Mouse (Mus musculus) mature B cell (primary cell): ENCODE results near the gene Limd2.
"Not testable (repeated sequence)": the region's sequence is repeated elsewhere in the genome, so short reads cannot be mapped to it uniquely, and the experiment has no call there.

Experiments used
- in situ Hi-C: fragments of 300-500 bp; cut with MboI; formaldehyde crosslinking; loops from 2 replicates; pipeline ENCODE4 v1.14.3; 2019

Limd2 gene

DNA sequence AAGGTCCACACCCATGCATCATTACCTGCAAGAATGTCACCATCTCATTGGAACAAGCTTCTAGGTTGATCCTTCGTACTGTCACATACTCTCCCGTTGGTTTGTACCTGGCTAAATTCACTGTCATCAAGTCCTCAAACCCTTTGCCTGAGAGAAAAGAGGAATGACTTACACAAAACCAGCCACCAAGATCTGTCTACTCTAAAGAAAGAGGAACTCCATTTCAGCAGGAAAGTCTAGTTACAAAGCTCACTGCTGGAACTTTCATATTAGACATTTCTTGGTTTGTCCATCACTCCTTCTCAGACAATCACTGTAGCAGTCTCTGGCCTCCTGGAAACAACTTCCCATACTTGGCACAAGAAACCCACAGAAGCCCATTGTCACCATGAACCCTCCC, 12.6 kb upstream of the Limd2 start:
- in situ Hi-C loops = no loop called here

- in situ Hi-C loops = no loop called here
These were observed 10.1 kb upstream of the Limd2 start for GRCm38 (mm10) chr11:106170807-106171206.

- in situ Hi-C loops = no loop called here
These were observed 6.8 kb upstream of the Limd2 start for GRCm38 (mm10) chr11:106167435-106167834.

DNA sequence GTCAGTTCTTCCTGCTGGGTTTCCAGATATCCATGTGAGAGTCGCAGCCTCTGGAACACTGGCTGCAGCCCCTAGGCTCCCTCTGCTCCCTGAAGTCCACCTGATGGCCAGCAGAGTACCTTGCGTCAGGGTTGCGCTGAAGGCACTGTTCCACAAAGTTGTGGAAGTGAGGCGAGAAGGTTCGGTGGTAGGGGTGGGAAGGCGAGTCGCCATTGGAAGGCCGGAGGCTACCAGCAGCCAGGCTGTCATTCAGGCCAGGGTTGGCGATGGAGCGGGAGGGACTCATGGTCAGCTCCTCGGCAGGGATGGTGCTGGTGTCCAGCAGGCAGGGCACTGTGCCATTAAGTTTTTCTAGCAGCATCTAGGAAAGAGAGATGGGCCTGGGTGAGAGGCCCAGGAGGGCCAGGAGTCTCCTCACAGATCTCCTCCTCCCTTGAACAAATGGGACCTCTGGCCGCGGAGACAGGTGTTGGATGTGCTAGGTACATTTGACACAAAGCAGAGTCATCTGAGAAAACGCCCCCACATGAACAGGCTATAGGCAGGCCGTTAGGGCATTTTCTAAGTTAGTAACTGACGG, 4.0 kb upstream of the Limd2 start:
- in situ Hi-C loops = no loop called here

DNA sequence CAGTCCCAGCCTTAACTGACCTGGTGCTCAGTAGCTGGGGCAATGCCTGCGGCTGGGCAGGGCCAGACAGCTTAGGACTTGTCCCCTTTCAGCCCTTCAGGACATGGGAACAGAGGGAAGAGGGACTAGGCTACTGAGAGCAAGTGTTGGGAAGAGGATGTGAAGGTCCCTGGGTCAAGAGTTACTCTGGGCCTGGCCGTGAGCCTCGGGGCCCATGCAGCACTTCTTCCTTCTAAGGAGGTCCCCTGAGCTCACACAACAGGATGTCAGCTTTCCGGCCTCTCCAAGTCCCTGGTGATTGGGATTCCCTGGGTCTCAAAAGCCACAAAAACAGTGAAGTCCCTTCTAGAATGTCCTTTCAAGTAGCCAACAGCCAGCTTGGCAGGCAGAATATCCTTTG, 2.9 kb upstream of the Limd2 start:
- in situ Hi-C loops = no loop called here

DNA sequence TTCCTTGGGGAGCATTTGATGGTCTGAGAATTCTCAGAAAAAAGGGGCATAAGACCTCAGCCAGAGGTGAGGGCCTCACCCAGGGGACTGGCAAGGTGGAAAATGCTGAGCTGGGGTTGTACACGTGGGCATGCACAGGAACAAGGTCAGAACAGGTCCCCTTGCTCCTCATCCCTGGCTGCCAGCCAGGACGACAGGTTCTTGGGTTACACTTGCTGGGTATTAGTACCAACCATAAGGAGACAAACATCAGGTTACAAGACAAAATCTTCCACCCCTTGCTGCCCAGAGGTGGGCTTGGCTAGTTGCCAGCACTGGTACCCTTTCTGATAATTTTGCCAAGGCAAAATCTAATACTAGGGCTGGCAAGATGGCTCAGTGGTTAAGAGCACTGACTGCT, 1.6 kb upstream of the Limd2 start:
- in situ Hi-C loops = no loop called here

DNA sequence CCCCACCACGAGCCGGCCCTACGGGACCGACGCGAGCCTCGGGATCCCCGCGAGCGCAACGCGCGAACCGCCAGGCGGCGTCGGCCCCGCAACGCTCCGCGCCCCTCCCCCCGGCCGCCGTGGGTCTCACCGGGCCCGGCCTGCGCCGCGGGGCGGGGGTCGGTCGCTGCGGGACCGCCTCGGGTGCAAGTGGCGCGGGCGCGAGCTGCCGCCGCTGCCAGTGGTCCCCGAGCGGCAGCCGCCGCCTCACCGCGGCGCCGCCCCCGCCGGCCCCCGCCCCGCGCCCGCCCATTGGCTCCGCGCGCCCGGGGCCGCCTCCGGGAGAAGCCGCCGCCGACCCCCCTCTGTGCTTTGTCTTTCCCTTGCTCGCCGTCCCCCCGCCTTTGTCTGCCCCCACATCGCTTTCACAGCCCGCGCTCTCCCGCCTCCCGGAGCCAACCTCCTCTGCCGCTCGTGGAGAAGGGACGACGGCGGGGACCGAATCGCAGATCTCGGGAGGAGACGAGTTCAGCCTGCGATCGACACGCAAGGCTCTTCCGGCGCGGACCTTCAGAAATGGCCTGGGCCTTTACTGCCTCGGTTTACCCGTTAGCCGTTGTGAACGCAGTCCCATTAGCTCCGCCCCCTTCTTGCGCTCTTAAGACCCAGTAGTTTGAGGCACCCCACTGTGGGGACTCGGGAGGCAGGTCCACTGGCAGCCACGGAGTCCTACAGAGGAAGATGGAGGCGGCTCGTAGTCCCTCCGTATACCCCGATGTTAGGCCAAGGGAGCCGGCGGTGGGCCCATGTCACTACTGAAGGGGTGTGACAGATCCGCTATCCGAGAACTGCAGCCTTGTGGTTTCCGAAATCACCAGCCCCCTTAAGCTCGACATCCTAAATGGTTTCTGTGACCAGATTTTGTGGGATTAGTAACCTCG, 479 bp downstream of the Limd2 start:
- in situ Hi-C loops = no loop called here

GRCm38 (mm10) chr11:106159216-106159920, 1.3 kb downstream of the Limd2 start:
- in situ Hi-C loops = no loop called here

DNA sequence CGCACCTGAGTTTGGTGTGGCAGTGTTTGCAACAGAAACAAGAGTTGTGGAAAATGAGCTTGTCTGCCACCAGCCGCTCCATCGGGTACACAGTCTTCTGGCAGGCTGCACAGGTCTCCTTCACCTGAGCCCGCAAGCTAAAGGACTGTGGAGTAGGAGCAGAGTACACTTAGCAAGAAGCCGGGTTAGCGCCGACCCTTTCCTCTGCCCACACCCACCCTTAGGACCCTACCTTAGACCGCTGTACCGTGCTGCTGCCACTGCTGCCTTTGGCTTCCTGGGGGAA, 1.8 kb downstream of the Limd2 start:
- in situ Hi-C loops = no loop called here

DNA sequence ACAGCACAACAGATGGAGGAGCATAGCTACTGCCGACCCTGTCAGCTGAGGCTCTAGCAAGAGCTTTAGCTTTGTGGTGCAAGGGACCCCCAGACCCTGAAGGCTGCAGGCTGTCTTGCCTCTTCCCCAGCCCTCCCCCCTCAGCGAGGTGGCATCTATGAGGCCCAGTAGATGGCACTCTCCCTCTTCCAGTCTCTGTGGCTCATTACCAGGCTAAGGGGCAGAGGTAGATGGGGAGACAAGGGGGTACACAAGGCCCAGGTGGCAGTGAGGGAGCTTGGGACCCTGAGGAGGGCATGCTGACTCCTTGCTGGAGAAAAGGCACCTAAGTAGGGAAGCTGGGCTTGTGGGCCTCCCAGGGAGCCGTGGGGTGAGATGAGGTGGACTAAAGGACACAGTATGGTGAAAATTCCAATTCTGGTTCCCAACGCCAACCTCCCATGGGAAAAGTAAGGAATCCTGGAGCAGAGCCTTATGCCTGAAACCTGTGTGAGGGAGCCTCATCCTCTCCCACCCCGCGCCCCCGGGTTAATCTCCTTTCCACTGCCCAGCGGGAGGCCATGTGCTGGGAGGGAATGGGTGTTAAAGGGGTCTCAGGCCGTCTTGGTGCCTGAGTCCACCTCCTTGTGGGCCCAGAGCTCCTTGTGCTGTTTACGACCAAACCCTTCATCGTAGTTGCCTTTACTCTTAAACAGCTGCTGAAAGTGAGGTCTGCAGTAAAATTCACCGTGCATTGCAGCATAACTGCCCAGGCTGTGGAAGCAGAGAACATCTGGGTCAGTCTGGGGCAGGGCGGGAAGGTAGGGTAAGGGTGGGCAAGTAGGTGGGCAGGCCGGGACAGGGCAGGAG, 2.4 kb downstream of the Limd2 start:
- in situ Hi-C loops = no loop called here

DNA sequence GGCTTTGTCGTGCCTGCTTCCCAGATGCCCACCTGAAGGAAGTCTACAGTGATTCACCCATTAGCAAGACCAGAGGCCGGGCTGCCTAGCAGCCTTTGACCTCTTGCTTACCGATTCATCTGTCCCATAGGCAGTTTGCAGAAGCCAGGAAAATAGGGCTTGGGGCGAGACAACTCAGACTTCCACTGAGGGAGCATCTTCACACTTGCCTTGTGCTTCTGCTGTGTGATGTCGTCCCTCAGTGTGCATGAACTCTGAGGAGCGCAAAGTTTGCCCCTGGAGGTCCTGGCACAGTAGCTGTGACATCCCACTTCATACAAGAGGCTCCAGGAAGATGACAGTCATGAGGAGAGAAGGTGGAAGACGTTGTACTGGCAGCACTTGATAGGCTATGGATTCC, 3.5 kb downstream of the Limd2 start:
- in situ Hi-C loops = no loop called here

DNA sequence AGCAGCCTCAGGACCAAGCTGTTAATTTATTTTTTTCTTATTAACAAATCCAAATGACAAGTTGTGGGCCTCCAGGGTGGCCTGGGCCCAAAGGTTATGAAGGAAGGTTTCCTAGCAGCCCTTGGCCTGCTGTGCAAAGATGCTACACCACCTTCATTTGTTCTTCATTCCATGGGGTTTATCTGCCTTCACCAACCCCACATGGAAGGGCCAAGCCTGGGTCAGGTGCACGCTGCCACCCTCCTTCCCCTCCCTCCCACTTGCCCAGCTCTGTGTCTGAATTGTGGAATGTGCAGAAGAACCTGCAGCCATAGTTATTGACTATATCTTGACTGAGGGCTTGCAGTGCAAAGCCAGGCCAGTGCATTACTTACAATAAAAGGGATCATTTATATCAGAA, 4.4 kb downstream of the Limd2 start:
- in situ Hi-C loops = no loop called here

DNA sequence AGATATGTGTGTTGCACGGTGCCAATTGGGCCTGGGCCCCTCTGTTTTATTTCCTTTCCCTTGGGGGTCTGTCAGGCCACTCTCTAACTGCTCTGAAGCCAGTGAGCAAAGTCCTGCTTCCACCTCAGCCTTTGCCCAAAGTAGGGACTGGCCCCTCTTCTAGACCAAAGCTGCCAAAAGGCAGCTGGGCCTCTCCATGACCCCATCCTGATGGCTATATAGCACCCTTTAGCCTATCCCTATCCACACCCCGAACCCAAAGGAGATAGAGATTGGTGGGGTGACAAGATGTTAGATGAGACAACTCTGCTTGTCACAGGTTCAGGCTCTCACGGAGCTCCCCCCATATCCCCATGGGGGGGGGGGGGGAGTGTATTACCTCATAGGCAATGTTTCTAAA, 4.9 kb downstream of the Limd2 start:
- in situ Hi-C loops = no loop called here

DNA sequence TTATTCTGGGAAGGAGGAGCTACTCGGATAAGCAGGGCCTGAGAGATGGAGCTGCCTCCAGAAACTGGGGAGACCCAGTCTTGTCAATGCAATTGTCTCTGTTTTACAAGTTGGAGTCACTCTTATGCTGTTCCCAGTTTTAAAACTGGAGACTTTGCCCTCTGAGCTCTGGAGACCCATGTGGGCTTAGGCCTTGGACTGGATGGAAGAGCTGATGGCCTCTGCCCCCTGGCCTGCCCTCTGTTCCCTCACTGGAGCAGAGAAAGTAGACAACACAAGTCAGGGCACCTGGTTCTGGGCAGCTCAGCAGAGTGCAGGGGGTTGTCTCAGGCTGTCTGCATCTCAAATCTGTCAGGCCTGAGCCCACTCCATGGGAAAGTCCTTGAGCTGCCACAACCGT, 5.9 kb downstream of the Limd2 start:
- in situ Hi-C loops = no loop called here

- in situ Hi-C loops = no loop called here
These were observed 6.6 kb downstream of the Limd2 start for GRCm38 (mm10) chr11:106154091-106154490.

DNA sequence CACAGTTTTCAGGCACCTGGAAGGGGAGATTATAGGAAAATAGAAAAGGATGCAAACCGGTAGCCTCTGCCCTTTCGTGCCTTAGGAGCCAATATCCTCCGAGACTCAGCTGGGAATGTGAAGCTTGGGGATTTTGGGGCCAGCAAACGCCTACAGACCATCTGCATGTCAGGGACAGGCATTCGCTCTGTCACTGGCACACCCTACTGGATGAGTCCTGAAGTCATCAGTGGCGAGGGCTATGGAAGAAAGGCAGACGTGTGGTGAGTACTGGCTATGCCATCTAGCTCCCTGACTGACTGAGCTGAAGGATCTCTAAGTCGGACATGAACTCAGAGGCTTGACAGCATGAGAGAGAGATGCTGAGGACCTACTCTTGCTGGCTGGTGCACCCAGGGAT, 8.5 kb downstream of the Limd2 start:
- in situ Hi-C loops = no loop called here

DNA sequence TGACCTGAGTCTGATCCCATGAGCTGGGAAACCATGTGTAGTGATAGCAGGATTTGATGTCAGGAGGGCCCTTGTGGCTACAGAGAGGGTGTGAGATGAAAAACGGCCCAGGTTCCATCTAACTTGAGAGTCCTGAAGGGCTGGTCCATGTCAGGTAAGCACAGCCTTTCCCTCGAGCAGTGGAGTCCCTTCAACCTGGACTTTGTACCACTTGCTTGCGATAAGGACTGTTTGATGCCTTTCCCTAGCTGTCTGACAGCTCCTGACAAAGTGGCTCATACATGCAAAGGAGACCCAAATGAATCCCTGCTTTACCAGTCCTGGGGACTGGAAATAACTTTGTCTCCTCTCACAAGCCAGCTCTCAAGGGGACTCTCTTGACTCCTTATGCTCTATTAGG, 9.4 kb downstream of the Limd2 start:
- in situ Hi-C loops = no loop called here

DNA sequence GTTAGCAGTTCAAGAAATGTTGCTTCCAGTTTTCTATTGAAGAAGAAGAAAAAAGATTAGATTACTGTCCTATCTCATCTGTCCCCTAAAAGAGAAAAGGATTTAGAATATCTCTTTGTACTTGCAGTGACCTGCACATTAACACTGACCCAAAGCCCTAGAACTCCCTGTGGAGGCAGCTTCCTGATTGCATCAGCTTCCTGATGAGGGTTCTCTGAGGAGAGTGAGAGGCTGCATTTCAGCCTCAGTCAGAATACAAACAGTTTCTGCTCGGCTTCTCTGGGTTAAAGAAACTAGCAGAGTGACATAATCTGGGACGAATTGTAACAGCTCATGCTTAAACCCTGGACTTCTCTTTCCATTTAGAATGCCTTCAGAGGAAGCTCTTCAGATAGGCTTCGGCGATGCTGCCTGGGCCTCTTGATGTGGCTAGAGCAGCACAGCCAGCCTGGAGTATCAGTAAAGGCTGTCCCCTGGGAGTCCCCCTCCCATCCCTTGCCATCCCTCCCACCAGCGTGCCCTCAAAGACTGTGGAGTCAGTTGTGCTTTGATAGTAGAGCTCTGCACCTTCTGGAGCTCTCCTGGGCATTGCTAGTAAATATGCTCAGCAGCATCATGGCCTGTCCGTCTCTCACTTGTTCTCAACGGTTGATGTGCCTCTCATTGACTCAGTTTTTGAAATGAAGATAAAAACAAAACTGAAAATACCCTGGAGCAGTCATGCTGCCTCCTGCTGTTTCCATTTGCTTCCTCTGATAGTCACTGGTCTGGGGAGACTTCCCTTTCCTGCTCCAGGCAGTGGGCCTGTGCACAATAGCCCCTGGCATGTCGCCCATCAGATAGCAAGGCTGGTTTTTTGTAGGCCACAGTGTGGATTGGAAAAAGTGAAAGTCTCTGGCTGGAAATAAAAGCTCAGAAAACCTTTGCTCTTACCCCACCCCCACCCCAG, 25.8 kb downstream of the Limd2 start:
- in situ Hi-C loops = no loop called here

DNA sequence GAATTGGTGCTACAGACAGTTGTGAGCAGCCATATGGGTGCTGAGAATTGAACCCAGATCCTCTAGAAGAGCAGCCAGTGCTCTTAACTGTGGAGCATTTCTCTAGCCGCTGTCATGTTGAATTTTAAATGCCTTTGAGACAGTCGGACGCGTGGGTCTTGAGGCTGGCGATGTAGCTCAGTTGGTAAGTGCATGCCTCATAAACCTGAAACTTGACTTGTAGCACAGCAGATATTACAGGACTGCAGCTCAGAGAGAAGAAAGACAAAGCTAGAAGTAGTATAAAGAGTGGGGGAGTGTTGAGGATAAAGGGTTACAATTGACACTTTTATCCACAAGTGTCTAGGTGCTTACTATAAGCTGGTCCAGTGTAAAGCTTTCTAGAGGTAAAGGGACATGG, 28.1 kb downstream of the Limd2 start:
- in situ Hi-C loops = no loop called here

GRCm38 (mm10) chr11:106129477-106129876, 31.2 kb downstream of the Limd2 start:
- in situ Hi-C loops = no loop called here

GRCm38 (mm10) chr11:106126727-106127373, 33.8 kb downstream of the Limd2 start:
- in situ Hi-C loops = not testable (repeated sequence)
